Mouse (Mus musculus): Measurements from ENCODE around the gene Gpsm3.

The Gpsm3 gene

GRCm38 (mm10) chr17:34629221-34629751, 39.7 kb downstream of the Gpsm3 start, which contains the start of gene Prrt1:
TSS of gene Prrt1 (plus strand) at chr17:34629533.
- no peak for DNase-seq (ENCODE audit: low spot score in 2 of 2)

GRCm38 (mm10) chr17:34629796-34630603, 40.4 kb downstream of the Gpsm3 start:
- no peak for DNase-seq (ENCODE audit: low spot score in 2 of 2)

GRCm38 (mm10) chr17:34630761-34631301, 41.2 kb downstream of the Gpsm3 start:
- no peak for DNase-seq (ENCODE audit: low spot score in 2 of 2)

- no peak for DNase-seq (ENCODE audit: low spot score in 2 of 2)
These were observed 42.0 kb downstream of the Gpsm3 start for GRCm38 (mm10) chr17:34631647-34632046.

- peak; percentile 66 to 78 for DNase-seq (ENCODE audit: low spot score in 2 of 2)
These were observed 42.7 kb downstream of the Gpsm3 start for GRCm38 (mm10) chr17:34632261-34632691.

- DNase-seq (ENCODE audit: low spot score in 2 of 2): no peak
These were observed 46.1 kb downstream of the Gpsm3 start for GRCm38 (mm10) chr17:34635671-34636070.

- no peak for DNase-seq (ENCODE audit: low spot score in 2 of 2)
These were observed 47.9 kb downstream of the Gpsm3 start for GRCm38 (mm10) chr17:34637459-34637858.

- no peak for DNase-seq (ENCODE audit: low spot score in 2 of 2)
These were observed 50.1 kb downstream of the Gpsm3 start for GRCm38 (mm10) chr17:34639461-34640255.

GRCm38 (mm10) chr17:34640778-34641601, 51.4 kb downstream of the Gpsm3 start:
- no peak for DNase-seq (ENCODE audit: low spot score in 2 of 2)
